Mouse (Mus musculus): ENCODE data around the gene A930004D18Rik.
"Not testable (repeated sequence)": the region's sequence is repeated elsewhere in the genome, so short reads cannot be mapped to it uniquely, and the experiment has no call there.

A930004D18Rik gene

DNA sequence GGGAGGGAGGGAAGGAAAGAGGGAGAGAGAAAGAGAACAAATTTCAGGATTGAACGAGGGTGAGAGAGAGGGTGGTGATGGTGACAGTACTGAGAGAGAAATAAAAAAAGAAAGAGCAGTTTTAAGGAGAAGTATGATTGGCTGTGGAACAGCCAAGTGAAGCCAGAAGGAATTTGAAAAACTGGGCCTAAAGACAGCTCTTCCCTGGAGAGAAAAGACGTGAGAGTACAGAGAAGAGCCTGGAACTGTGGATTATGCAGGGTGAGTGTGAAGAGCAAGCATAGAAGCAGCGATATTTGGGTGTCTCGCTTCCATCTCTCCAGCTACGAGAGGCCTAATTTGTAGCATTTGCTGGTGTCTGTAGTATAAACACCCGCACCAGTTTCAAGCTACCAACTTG, 26.3 kb downstream of the A930004D18Rik start:
- no peak for DNase-seq (ENCODE audit: extremely low read depth, low read depth)

DNA sequence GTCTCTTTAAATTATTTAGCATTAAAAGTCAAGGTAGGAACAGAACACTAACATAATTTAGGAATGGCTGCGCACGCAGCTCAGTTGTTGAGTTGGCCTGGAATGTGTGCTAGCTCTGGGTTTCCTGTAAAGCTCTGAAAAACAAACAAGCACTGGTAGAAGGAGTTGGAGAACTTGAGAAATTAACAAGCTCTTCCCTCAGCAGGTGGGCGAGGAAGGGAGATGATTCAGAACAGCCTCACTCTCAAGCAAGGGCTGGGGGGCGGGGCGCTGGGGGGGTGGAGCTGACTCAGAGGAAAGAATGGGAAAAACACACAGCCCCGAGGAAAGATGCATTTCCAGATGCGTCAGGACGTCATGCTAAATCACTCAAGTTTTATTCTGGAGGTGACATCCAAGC, 32.4 kb downstream of the A930004D18Rik start:
- no peak for DNase-seq (ENCODE audit: extremely low read depth, low read depth)

DNA sequence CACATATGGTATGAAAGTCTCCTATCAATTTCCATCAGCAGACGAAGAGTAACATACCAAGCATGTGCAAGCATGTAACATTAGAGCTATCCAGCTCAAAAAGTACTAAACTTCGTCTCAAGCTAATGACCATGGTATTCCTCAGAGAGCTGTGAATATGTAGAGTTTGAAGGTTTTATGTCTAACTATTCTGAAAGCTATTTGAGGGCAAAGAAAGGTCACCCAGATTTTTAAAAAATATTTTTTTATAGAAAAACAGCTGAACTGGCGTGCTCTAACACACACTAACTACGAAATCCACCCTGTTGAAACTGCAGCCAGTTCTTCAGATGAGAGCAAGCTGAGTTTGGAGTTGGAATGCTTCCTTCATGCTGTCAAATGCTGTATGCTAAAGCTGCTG, 33.3 kb downstream of the A930004D18Rik start:
- no peak for DNase-seq (ENCODE audit: extremely low read depth, low read depth)

DNA sequence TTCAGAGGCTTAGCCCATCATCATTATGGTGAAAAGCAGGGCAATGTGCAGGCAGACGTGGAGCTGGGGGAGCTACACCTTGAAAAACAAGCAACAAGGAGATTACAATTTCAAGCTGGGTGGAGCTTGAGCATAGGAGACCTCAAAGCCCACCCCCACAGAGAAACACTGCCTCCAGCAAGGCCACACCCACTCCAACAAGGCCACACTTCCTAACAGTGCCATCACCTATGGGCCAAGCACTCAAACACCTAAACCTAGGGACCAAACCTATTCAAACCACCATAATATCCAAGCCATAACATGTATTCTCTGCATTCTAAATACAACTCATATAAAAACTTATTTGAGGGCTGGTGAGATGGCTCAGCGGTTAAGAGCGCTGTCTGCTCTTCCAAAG, 35.2 kb downstream of the A930004D18Rik start:
- DNase-seq (ENCODE audit: extremely low read depth, low read depth) = no peak

DNA sequence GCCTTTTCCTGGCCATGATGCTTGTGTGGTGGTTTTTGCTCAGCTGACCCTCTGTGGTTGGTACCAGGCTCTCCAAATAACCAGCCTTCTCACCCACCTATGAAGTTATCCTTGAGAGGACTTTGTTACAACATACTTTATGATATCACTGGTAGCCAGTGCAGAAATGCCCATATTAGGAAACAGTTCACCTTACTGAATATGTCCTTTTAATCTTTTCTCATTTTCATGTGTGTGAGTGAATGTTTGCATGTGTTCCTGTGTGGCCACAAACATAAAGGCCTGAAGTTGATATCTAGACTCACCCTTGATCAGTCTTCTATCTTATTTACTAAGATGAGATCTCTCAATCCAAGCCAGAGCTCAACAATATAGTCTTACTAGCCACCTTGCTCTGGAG, 40.7 kb downstream of the A930004D18Rik start, which contains the start of gene H2al2a:
Gene H2al2a (minus strand): TSS at position 101 of the 400 bp plus-strand sequence.
- DNase-seq (ENCODE audit: extremely low read depth, low read depth) = no peak

DNA sequence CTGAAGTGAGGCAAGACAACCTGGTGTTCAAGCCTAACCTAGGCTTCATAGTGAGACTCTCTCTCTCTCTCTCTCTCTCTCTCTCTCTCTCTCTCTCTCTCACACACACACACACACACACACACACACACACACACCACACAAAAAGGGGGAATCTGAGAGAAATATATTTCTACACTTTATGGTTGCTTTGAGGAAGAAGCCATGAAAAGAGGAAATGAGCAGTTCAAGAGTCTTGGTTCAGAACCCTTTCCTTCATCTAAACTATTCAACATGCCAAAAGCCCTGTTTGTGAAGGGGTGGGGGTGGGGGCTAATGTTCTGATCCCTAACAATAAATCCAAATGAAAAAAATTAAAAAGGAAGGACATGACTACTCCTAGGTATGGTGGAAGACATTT, 48.0 kb downstream of the A930004D18Rik start:
- DNase-seq (ENCODE audit: extremely low read depth, low read depth) = no peak

DNA sequence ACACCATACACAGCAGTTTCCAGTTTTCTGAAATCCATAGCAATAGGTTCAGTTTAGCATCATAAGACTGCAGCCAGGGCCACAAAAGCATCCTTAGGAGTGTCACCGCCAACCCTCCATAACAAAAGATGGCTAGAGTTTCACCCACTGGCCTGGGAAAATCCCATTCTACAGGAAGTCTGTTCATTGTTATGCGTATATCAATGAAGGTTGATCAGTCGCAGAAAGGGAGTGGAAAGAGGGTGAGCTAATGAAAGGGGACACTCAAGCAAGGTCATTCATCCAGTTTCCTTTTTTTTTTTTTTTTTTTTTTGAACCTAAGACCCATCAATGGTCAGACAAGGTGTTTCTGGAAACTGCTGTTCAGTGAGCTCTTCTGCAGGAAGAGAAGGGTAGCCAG, 48.4 kb downstream of the A930004D18Rik start:
- no peak for DNase-seq (ENCODE audit: extremely low read depth, low read depth)

DNA sequence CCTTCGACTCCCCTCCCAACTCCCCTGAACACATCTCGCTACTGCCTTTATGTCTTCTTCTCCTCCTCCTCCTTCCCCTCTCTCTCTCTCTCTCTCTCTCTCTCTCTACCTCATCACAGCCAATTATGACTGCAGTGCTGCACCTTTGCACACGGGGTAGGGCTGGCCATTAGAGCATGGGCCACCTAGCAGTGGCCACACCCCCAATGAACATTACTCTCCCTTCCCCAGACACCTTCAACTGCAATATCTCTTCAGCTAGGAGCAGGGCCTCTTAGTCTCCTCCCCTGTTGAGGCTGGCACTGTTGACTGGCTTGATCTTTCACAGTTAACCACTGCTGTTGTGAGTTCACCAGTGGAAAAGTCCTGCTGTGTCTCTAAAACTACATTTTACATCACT, 50.8 kb downstream of the A930004D18Rik start:
- DNase-seq (ENCODE audit: extremely low read depth, low read depth) = no peak

DNA sequence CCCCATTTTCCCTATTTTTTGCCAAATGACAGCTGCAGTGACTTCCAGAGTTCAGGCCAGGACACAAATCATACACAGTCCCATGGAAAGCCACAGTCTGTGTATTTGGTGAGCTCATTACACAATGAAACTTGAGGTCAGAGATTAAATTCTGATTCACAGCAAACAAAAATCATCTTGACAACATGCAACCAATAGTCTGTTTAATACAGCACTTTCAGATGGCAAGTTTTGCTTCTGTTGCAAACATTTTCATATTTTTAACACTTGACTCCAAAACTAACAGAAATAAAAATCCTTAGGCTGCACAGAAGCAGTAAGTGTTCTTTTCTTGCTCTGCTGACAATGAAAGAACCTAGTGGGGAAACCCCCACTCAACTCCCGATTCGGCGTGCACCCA, 52.8 kb downstream of the A930004D18Rik start:
- no peak for DNase-seq (ENCODE audit: extremely low read depth, low read depth)

DNA sequence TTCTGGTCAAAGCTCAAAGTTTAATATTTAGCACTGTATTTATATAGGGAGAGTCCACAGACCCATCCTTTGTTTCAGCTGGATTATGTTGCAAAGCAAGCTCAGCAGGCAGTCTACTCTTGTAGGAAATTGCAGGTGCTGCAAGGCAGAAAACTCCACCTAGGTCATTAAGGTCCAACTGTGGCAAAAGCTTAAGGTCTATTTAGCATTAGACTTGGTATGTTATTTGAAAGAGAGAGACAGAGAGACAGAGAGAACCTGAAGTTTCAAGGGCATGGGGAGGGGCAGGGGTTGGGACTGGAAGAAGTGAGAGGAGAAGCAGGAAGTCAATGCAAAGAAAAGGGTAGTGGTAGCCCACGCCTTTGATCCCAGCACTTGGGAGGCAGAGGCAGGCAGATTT, 54.8 kb downstream of the A930004D18Rik start:
- no peak for DNase-seq (ENCODE audit: extremely low read depth, low read depth)

DNA sequence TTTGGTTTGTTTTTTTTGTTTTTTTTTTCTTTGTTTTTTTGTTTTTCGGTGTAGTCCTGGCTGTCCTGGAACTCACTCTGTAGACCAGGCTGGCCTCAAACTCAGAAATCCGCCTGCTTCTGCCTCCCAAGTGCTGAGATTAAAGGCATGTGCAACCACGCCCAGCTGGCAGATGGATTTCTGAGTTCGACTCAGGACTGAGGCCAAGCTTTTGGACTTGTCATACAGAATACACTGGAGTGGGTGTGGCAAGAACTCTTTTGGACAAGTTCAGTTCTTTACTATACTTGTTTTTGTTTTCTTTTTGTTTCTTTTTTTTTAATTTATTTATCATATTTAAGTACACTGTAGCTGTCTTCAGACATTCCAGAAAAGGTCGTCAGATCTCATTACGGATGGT, 58.8 kb downstream of the A930004D18Rik start:
- no peak for DNase-seq (ENCODE audit: extremely low read depth, low read depth)

DNA sequence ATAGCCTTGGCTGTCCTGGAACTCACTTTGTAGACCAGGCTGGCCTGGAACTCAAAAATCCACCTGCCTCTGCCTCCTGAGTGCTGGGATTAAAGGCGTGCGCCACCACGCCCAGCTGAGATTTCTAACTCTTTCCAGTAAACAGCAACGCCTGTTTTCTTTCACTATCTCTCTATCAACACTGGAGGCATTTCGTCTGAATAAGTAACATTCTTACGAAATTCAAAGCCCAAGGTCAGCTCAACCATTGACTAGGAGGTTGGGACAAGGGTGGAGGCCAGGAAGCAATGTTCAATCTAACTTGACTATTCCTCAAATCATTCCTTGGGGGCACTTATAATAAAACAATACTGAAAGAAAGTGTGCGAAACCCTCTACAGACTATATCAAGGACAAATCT, 59.3 kb downstream of the A930004D18Rik start:
- not testable (repeated sequence) for DNase-seq (ENCODE audit: extremely low read depth, low read depth)

DNA sequence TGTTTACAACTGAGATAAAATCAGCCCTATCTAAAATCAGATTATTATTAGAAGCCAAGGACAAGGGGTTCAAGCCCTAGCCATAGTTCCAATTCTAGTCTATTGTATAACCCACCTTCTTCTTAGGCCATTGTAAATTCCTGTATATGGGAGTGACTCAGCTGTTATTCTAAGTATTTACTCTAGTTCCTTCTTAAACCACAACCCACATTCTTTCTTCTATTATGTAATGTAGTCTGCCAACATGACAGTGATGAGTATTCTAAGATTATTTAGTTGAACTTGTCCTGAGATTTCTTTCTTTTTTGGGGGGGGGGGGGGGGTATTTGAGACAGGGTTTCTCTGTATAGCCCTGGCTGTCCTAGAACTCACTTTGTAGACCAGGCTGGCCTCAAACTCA, 59.9 kb downstream of the A930004D18Rik start:
- not testable (repeated sequence) for DNase-seq (ENCODE audit: extremely low read depth, low read depth)

DNA sequence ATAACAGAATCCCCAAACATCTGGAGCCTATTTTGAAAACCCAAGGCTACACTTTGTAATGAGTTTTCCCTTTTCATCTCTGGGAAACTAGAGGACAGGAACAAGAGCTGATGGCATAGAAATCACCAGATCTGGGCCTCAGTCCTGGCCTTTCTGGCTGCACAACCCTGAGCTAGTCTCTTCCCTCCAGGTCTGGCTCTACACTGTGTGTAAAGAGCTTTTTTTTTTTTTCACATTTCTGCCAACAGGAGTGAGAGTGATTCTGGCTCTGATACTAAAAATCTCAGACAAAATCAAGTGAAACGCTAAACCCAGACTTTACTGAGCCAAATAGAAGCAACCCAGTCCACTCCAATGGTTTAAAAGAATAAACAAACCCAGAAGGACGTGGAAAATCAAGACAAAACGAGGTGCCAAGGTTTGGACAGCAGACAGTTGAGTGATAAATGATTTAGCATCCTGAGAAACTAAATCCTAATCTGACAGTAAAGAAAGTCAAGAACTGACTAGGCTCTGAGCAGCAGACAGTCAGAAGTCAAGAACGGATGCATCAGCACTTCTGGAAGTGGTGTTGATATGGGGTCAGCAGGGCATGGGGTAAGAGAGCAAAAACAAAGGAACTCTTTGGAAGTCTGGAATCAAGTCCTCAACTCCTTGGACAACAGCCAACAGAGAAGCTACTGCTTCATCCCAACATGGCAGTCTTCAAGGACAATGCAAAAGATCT, 61.8 kb downstream of the A930004D18Rik start:
- no peak for DNase-seq (ENCODE audit: extremely low read depth, low read depth)

Measured in MEL-GATA-1-ER (cell line).